Mouse (Mus musculus) G1E (cell line): Measurements from ENCODE around the gene AI593442.

ENCODE experiments used
- CTCF ChIP-seq: IDR thresholded peaks from 2 replicates; pipeline ENCODE4 v1.5.1; 2012; ENCODE audit warnings: low read depth, low read length, inconsistent platforms, mixed read lengths
- POLR2AphosphoS5 ChIP-seq: IDR thresholded peaks from 2 replicates; pipeline ENCODE4 v1.6.1; 2012; ENCODE audit warnings: low read depth, low read length, inconsistent platforms; ENCODE audit not compliant: insufficient replicate concordance

GRCm38 (mm10) chr9:52645312-52645711 is 34.3 kb downstream of the AI593442 start:
- no peak for TF ChIP-seq CTCF
- TF ChIP-seq POLR2AphosphoS5, result no peak
